Mouse (Mus musculus): ENCODE results near the gene Slfn14. TPM values are rescaled to one million over a fixed set of nuclear protein-coding genes. Genes with fewer than 3 reads are reported as not detected.
"Not testable (repeated sequence)": the region's sequence is repeated elsewhere in the genome, so short reads cannot be mapped to it uniquely, and the experiment has no call there.

The Slfn14 gene
- 0.29 to 0.86 TPM (median 0.43 TPM) in 3 replicates for total RNA-seq (2017)

DNA sequence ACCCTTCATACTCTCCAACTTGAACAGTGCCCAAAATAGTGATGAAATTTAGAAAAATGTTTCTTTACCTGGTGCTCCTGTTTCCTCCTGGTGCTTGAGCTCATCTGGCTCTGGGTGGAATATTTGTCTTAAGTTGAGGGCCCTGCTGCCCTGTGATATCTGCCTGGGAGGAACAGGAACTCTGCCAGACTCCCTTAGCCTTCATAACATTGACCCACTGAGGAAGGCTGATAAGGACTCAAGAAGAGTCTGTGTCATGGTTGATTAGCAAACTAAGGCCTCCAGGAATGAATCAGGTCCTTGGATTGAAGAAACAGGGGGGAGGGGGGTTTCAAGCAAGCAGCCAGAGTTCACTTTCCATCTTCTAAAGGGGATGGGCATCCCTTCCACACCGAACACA, at the start of gene Slfn14:
Slfn14 (minus strand) TSS at position 161 of the 400 bp plus-strand sequence.
- no peak for ATAC-seq (replicated peaks; ENCODE audit: insufficient number of reproducible peaks, low FRiP score, low TSS enrichment, poor library complexity, severe bottlenecking)

DNA sequence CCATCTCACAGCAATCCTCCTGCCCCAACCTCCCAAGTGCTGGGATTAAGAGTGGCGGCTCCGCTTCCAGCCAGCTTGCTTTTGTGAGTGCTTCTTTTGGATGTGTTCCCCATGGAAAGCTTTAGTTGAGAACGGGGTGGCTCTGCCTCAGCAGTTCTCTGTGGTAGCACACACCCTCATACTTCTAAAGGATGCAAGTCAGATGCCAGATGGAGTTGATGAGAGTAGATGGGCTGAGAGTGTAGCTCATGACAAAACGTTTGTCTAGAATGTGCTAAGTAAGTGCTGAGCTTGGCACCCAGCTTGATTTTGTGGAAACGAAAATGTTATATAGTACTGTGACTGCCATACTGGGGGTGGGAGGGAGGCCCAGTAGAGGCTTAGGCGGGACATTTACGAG, 49.3 kb upstream of the Slfn14 start:
- ATAC-seq (replicated peaks; ENCODE audit: insufficient number of reproducible peaks, low FRiP score, low TSS enrichment, poor library complexity, severe bottlenecking), result no peak

DNA sequence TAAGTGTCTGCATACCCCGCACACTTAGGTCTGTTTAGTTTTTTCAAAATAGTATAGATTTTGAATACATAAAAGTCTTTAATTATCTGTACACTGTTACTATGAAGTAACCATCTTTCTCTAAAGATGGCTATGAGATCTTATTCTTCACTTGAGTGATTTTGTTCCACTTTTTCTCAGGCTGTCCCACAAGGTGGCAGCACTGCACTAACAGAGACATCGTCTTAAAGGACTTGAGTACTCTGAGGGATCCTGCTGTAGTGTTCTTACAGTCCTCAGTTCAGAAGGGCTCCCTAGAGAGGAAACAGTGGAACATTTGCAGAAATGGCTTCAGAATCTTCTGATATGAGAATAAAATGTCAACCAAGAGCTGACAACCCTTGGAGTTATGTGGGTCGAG, 40.9 kb upstream of the Slfn14 start:
- ATAC-seq (replicated peaks; ENCODE audit: insufficient number of reproducible peaks, low FRiP score, low TSS enrichment, poor library complexity, severe bottlenecking), result no peak

GRCm38 (mm10) chr11:83326692-83327091, 40.2 kb upstream of the Slfn14 start:
- ATAC-seq (replicated peaks; ENCODE audit: insufficient number of reproducible peaks, low FRiP score, low TSS enrichment, poor library complexity, severe bottlenecking), result not testable (repeated sequence)

DNA sequence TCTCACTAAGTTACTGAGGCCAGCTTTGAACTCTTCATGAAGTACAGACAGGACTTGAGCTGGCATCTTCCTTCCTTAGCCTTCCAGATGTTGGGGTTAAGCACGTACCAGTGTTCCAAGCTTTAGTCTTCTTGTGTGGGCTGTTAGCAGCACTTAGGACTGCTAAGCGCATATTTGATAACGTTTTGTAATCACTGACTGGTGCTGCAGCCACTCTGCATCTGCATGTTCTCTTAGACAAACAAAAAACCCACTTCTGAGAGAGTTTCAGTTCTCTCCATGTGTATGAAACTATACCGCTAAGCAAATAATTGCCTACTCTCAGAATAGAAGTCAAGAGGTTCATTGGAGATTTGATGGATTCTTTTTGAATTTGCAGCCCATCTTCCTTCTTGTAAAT, 32.5 kb upstream of the Slfn14 start:
- ATAC-seq (replicated peaks; ENCODE audit: insufficient number of reproducible peaks, low FRiP score, low TSS enrichment, poor library complexity, severe bottlenecking), result no peak

- no peak for ATAC-seq (replicated peaks; ENCODE audit: insufficient number of reproducible peaks, low FRiP score, low TSS enrichment, poor library complexity, severe bottlenecking)
These were observed 25.9 kb upstream of the Slfn14 start for GRCm38 (mm10) chr11:83312471-83312870.

DNA sequence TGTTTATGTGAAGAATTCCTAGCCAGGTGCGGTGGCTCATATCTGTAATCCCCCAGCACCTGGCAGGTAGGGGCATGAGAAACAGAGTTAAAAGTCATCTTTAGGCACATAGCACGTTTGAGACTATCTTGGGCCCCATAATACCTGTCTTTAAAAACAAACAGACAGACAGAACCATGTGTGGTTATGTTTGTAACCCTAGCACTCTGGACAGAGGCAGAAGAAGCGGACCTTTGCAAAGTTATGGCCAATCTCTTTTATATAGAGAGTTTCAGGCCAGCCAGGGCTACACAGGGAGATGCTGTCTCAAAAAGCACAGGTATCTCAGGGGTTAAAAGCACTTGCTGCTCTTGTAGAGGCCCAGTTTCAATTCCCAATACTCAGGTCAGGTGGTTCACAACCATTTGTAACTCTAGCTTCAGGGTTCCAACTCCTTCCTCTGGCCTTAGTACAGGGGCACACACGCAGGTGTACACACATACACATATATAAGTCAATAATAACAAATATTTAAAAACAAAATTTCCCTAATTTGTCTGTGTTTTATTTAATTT, 20.3 kb upstream of the Slfn14 start:
- no peak for ATAC-seq (replicated peaks; ENCODE audit: insufficient number of reproducible peaks, low FRiP score, low TSS enrichment, poor library complexity, severe bottlenecking)

DNA sequence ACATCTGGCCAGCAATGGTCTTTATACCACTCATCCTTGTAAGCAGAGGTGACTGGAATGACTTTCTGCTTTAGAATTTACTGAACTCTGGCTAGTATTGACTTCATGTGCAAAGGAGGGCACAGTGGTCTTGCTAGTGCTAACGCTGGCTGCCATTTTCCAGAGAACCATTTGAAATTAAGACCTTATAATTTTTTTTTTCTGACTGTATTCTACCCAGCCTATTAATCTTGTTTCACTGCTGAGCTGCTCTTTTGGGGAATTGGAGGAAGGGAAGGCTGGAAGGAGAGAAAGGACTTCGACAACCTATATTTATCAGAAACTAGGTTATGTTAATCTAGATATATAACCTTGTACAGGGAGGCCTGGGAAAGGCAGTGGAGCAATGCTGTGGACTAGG, 18.0 kb upstream of the Slfn14 start:
- no peak for ATAC-seq (replicated peaks; ENCODE audit: insufficient number of reproducible peaks, low FRiP score, low TSS enrichment, poor library complexity, severe bottlenecking)

- ATAC-seq (replicated peaks; ENCODE audit: insufficient number of reproducible peaks, low FRiP score, low TSS enrichment, poor library complexity, severe bottlenecking), result no peak
These were observed 17.2 kb upstream of the Slfn14 start for GRCm38 (mm10) chr11:83303751-83304150.

DNA sequence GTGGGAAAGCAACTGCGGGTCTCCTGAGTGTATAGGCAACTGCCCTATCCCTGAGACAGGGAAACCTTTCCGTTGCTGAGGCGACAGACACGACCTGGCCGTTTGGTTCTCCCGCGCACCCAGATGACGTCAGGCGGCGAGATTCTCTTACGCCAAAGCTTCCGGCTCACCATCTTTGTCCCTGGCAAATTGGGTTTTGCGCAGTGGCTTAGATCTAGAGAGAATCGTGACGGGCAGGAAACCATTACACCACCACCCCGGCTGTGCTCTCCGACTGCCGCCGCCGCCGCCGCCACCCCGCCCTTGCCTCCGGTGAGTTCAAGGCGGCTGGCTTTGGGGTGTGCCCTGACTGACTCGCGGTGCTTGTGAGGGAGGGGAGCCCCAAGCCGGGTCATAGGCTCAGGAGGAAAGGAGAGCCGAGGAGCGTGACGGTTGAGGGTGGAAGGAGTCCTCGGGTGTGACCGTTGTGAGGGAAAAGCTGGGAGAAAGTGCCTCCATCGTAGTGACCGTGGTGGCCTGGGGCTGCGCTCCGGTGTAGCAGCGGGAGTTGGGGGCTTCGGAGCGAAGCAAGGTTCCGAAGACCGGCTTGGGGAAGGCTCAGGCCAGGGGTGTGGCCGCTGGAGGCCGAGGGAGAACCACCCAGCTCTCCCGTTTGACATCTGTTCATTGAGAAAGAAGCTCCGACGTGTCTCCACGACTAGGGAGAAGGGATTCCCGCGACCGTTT, 16.2 kb upstream of the Slfn14 start, which contains the start of gene Pex12:
Pex12 (minus strand) TSS at position 61 of the 726 bp plus-strand sequence.
- peak; percentile 86 for ATAC-seq (replicated peaks; ENCODE audit: insufficient number of reproducible peaks, low FRiP score, low TSS enrichment, poor library complexity, severe bottlenecking)

GRCm38 (mm10) chr11:83302124-83302523, 15.6 kb upstream of the Slfn14 start:
- ATAC-seq (replicated peaks; ENCODE audit: insufficient number of reproducible peaks, low FRiP score, low TSS enrichment, poor library complexity, severe bottlenecking), result no peak

DNA sequence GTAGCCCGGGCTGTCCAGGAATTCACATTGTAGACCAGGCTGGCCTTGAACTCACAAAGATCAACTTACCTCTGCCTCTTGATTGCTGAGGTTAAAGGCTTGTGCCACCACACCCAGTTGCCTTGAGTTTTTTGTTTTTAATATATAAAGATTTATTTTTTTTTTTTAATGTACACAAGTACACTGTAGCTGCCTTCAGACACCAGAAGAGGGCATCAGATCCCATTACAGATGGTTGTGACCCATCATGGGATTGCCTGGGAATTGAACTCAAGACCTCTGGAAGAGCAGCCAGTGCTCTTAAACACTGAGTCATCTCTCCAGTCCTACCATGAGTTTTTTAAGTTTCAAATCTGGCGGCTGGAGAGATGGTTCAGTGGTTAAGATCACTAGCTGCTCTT, 14.9 kb upstream of the Slfn14 start:
- ATAC-seq (replicated peaks; ENCODE audit: insufficient number of reproducible peaks, low FRiP score, low TSS enrichment, poor library complexity, severe bottlenecking), result no peak

- no peak for ATAC-seq (replicated peaks; ENCODE audit: insufficient number of reproducible peaks, low FRiP score, low TSS enrichment, poor library complexity, severe bottlenecking)
These were observed 13.2 kb upstream of the Slfn14 start for GRCm38 (mm10) chr11:83299724-83300123.

- ATAC-seq (replicated peaks; ENCODE audit: insufficient number of reproducible peaks, low FRiP score, low TSS enrichment, poor library complexity, severe bottlenecking), result peak; percentile 89
These were observed 12.0 kb upstream of the Slfn14 start, which contains the start of gene Ap2b1 for GRCm38 (mm10) chr11:83298225-83299195. Gene Ap2b1, plus strand, starts transcription at chr11:83299024.

DNA sequence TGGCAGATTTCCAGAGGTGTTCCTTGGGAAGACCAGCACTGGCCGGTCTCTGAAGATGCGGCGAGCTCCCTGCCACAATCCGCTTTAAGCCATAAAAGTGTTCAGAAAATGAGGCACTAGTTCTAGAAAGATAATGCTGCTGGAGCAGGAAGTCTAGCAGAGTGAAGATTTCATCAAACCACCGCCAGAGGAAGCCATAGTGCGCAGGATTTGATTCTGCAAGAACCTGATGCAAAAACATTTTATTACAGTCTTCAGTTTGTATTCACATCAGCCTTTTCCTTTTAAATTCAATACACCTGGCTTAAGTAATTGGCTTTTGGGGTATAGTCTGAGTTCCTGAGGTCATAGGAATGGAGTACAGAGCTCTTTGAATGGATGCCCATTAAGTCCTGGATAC, 11.3 kb upstream of the Slfn14 start:
- ATAC-seq (replicated peaks; ENCODE audit: insufficient number of reproducible peaks, low FRiP score, low TSS enrichment, poor library complexity, severe bottlenecking), result no peak

- no peak for ATAC-seq (replicated peaks; ENCODE audit: insufficient number of reproducible peaks, low FRiP score, low TSS enrichment, poor library complexity, severe bottlenecking)
These were observed 7.6 kb upstream of the Slfn14 start for GRCm38 (mm10) chr11:83294133-83294532.

DNA sequence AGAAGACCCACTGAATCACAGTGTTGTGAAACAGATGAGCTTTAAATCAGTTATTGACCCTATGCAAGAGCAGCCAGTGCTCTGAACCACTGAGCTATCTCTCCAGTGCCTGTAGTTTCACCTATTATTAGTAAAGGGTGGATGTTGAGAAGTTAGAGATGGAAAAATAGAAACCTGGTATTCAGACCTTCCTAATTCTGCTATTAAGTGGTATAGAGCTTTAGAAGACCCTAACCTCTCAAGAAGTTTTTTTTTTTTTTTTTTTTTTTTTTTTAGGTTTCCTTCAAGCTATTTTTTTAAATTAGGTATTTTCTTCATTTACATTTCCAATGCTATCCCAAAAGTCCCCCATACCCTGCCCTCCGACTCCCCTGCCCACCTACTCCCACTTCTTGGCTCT, 6.7 kb upstream of the Slfn14 start:
- ATAC-seq (replicated peaks; ENCODE audit: insufficient number of reproducible peaks, low FRiP score, low TSS enrichment, poor library complexity, severe bottlenecking), result no peak

GRCm38 (mm10) chr11:83292251-83292587, 5.7 kb upstream of the Slfn14 start:
- ATAC-seq (replicated peaks; ENCODE audit: insufficient number of reproducible peaks, low FRiP score, low TSS enrichment, poor library complexity, severe bottlenecking), result no peak
